Mouse (Mus musculus): ENCODE results near the gene Sema4f. TPM values are rescaled to one million over a fixed set of nuclear protein-coding genes. Genes with fewer than 3 reads are reported as not detected.

Sema4f gene
- polyA plus RNA-seq, 1 experiment from 2014 or later: 3.4 TPM

DNA sequence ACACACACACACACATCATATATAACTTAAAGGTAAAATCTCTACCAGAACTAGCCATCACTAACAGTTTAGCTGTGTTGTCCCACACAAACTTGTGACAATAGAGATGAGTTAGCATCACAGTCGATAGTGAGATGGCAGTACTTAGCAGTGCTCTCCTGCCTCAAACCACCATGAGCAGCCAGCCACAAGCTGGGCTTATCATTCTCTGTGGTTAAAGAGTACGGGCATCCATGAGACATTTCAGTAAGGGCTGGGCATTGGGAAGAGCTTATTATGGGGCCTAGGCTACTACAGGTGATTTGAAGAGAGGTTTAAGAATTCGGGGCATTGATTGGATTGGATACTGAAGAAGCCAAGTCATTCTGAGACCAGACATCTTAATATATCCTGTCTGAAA is 32.6 kb downstream of the Sema4f start:
- no peaks in the 10 kb centered on the region for H3K9me3 ChIP-seq (ENCODE audit: control insufficient read depth, low read length)
- H3K4me2 ChIP-seq (ENCODE audit: low read depth): no peak overlapping the region
- DNase-seq (ENCODE audit: low spot score) (no peak), ATAC-seq (ENCODE audit: insufficient read depth, low FRiP score, low TSS enrichment) (no peak)
- no peaks in the 10 kb centered on the region for H3K27me3 ChIP-seq (ENCODE audit: control insufficient read depth, insufficient read depth, low read length)
- H3K4me3 ChIP-seq (ENCODE audit: low read depth, low read length): no peak overlapping the region
- WGBS: 86% methylated on average over 3 of the region's 3 CpGs
- H3K36me3 ChIP-seq (ENCODE audit: control insufficient read depth, insufficient read depth, low read length): no peaks in the 10 kb centered on the region
- no peak overlapping the region for H3K9ac ChIP-seq (ENCODE audit: low read length)
- no peak overlapping the region for H3K27ac ChIP-seq (ENCODE audit: low read depth, low read length)
- no peaks in the 10 kb centered on the region for H3K4me1 ChIP-seq (ENCODE audit: control insufficient read depth, insufficient read depth, low read length)

DNA sequence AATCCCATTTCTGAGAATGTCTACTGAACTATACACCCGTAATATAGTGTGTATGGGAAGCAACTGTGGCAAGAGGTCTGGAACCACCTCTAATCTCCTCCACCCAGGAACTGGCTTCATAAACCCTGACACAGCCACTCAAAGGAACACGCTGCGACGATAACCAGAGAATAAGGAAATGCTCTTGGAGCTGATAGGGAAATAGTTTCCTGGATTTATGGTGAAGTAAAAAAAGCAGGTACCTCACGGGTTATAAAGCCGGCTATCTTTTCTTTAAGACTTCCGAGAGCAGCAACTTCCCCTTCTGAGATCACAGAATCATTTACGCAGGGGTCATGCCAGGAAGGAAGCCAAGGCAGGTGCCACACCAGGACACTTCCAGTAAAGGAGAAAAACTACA is 37.0 kb downstream of the Sema4f start:
- H3K9ac ChIP-seq (ENCODE audit: low read length): no peak overlapping the region
- H3K9me3 ChIP-seq (ENCODE audit: control insufficient read depth, low read length): no peaks in the 10 kb centered on the region
- WGBS: 82% methylated on average over 8 of the region's 8 CpGs
- H3K27ac ChIP-seq (ENCODE audit: low read depth, low read length): no peak overlapping the region
- ATAC-seq (ENCODE audit: insufficient read depth, low FRiP score, low TSS enrichment) (no peak), DNase-seq (ENCODE audit: low spot score) (no peak)
- H3K4me1 ChIP-seq (ENCODE audit: control insufficient read depth, insufficient read depth, low read length): no peaks in the 10 kb centered on the region
- H3K27me3 ChIP-seq (ENCODE audit: control insufficient read depth, insufficient read depth, low read length): no peaks in the 10 kb centered on the region
- no peak overlapping the region for H3K4me3 ChIP-seq (ENCODE audit: low read depth, low read length)
- no peak overlapping the region for H3K4me2 ChIP-seq (ENCODE audit: low read depth)
- H3K36me3 ChIP-seq (ENCODE audit: control insufficient read depth, insufficient read depth, low read length): no peaks in the 10 kb centered on the region

DNA sequence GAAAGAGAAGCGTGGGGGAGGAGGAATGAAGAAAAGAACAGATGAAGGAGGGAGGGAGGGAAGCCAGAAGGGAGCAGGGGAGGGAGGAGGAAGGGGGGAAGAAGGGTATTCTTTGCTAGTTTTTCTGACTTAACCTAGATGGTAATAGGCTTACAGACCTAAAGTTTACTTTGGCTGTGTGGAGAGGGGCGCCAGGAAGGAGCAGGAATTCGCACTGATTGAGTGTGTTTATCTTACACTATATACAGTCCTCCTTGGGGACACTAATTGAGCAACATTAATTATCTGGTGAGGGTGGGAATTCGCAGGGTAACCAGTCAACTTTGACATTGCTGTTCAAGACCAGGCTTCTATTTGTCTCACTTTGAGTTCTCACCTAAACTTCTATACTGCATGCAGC is 40.8 kb downstream of the Sema4f start:
- 58% methylated on average over 4 of the region's 4 CpGs for WGBS
- Histone ChIP-seq H3K4me2 (ENCODE audit: low read depth) (no peak overlapping the region), H3K4me3 (ENCODE audit: low read depth, low read length) (no peak overlapping the region), H3K27me3 (ENCODE audit: control insufficient read depth, insufficient read depth, low read length) (no peaks in the 10 kb centered on the region), H3K9me3 (ENCODE audit: control insufficient read depth, low read length) (no peaks in the 10 kb centered on the region), H3K27ac (ENCODE audit: low read depth, low read length) (no peak overlapping the region), H3K36me3 (ENCODE audit: control insufficient read depth, insufficient read depth, low read length) (no peaks in the 10 kb centered on the region), H3K4me1 (ENCODE audit: control insufficient read depth, insufficient read depth, low read length) (no peaks in the 10 kb centered on the region), H3K9ac (ENCODE audit: low read length) (no peak overlapping the region)
- no peak for ATAC-seq (ENCODE audit: insufficient read depth, low FRiP score, low TSS enrichment)
- DNase-seq (ENCODE audit: low spot score): no peak

DNA sequence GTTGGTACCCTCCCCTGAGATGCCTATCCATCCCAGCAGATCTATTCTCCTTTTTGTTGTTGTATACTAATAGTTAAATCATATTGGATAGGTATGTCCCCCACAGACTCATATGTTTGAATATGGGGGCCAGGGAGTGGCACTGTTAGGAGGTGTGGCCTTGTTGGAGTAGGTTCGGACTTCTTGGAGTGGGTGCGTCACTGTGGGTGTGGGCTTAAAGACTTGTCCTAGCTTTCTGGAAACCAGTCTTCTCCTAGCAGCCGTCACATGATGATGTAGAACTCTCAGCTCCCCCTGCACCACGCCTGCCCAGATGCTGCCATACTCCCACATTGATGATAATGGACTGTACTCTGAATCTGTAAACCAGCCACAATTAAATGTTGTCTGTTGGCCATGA is 41.3 kb downstream of the Sema4f start:
- H3K4me2 ChIP-seq (ENCODE audit: low read depth): no peak overlapping the region
- H3K4me3 ChIP-seq (ENCODE audit: low read depth, low read length): no peak overlapping the region
- H3K4me1 ChIP-seq (ENCODE audit: control insufficient read depth, insufficient read depth, low read length): no peaks in the 10 kb centered on the region
- DNase-seq (ENCODE audit: low spot score) (no peak), ATAC-seq (ENCODE audit: insufficient read depth, low FRiP score, low TSS enrichment) (no peak)
- no peak overlapping the region for H3K9ac ChIP-seq (ENCODE audit: low read length)
- H3K9me3 ChIP-seq (ENCODE audit: control insufficient read depth, low read length): no peaks in the 10 kb centered on the region
- H3K36me3 ChIP-seq (ENCODE audit: control insufficient read depth, insufficient read depth, low read length): no peaks in the 10 kb centered on the region
- 83% methylated on average over 4 of the region's 4 CpGs for WGBS
- no peak overlapping the region for H3K27ac ChIP-seq (ENCODE audit: low read depth, low read length)
- H3K27me3 ChIP-seq (ENCODE audit: control insufficient read depth, insufficient read depth, low read length): no peaks in the 10 kb centered on the region

DNA sequence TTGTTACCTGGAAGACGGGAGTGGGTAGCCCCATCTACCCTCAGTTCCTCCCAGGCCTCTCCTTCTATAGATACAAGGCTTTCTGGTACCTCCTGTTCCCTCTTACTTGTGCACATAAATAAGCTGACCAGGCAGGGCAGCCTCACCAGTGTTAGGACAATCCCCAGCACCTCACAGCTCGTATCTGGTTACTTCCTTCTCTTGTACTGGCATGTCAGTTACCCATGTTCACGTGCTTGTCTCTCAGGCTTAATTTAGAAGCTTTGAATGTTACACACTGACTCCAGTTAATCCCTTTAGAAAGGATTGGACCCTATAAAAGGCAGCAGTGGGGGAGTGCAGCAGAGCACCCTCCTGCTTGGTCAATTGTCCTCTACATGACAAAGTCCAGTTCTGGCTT is 42.3 kb downstream of the Sema4f start:
- H3K9ac ChIP-seq (ENCODE audit: low read length): no peak overlapping the region
- no peak overlapping the region for H3K4me3 ChIP-seq (ENCODE audit: low read depth, low read length)
- no peak for DNase-seq (ENCODE audit: low spot score)
- H3K27me3 ChIP-seq (ENCODE audit: control insufficient read depth, insufficient read depth, low read length): no peaks in the 10 kb centered on the region
- H3K4me1 ChIP-seq (ENCODE audit: control insufficient read depth, insufficient read depth, low read length): no peaks in the 10 kb centered on the region
- H3K27ac ChIP-seq (ENCODE audit: low read depth, low read length): no peak overlapping the region
- 76% methylated on average over 3 of the region's 3 CpGs for WGBS
- ATAC-seq (ENCODE audit: insufficient read depth, low FRiP score, low TSS enrichment): no peak
- no peaks in the 10 kb centered on the region for H3K36me3 ChIP-seq (ENCODE audit: control insufficient read depth, insufficient read depth, low read length)
- no peaks in the 10 kb centered on the region for H3K9me3 ChIP-seq (ENCODE audit: control insufficient read depth, low read length)
- no peak overlapping the region for H3K4me2 ChIP-seq (ENCODE audit: low read depth)

- DNase-seq (ENCODE audit: low spot score): no peak
- Histone ChIP-seq H3K27ac (ENCODE audit: low read depth, low read length) (no peak overlapping the region), H3K9ac (ENCODE audit: low read length) (no peak overlapping the region), H3K27me3 (ENCODE audit: control insufficient read depth, insufficient read depth, low read length) (no peaks in the 10 kb centered on the region), H3K4me2 (ENCODE audit: low read depth) (no peak overlapping the region), H3K36me3 (ENCODE audit: control insufficient read depth, insufficient read depth, low read length) (no peaks in the 10 kb centered on the region), H3K9me3 (ENCODE audit: control insufficient read depth, low read length) (no peaks in the 10 kb centered on the region), H3K4me3 (ENCODE audit: low read depth, low read length) (no peak overlapping the region), H3K4me1 (ENCODE audit: control insufficient read depth, insufficient read depth, low read length) (no peaks in the 10 kb centered on the region)
- no peak for ATAC-seq (ENCODE audit: insufficient read depth, low FRiP score, low TSS enrichment)
- WGBS: 67% methylated on average over 3 of the region's 3 CpGs
Measured at GRCm38 (mm10) chr6:82893415-82893814, 46.2 kb downstream of the Sema4f start.

DNA sequence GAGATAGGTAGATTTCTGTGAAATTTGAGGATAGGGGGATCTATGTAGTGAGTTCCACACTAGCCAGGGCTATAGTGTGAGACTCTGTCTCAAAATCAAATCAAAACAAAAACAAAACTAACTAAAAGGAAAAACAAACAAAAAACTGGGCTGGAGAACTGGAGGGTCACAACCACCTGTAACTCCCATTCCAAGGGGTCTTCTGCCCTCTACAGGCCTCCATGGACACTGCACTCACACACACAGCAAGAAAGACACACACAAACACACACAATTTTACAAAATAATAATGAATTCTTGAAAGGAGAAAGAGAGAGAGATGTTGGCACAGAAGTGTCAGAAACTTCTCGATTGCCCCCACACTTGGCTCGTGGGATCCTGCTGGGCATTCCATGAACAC is 47.0 kb downstream of the Sema4f start:
- Histone ChIP-seq H3K9ac (ENCODE audit: low read length) (no peak overlapping the region), H3K36me3 (ENCODE audit: control insufficient read depth, insufficient read depth, low read length) (no peaks in the 10 kb centered on the region), H3K27ac (ENCODE audit: low read depth, low read length) (no peak overlapping the region), H3K4me3 (ENCODE audit: low read depth, low read length) (no peak overlapping the region), H3K27me3 (ENCODE audit: control insufficient read depth, insufficient read depth, low read length) (no peaks in the 10 kb centered on the region), H3K9me3 (ENCODE audit: control insufficient read depth, low read length) (no peaks in the 10 kb centered on the region), H3K4me1 (ENCODE audit: control insufficient read depth, insufficient read depth, low read length) (no peaks in the 10 kb centered on the region), H3K4me2 (ENCODE audit: low read depth) (no peak overlapping the region)
- no peak for ATAC-seq (ENCODE audit: insufficient read depth, low FRiP score, low TSS enrichment)
- no peak for DNase-seq (ENCODE audit: low spot score)
- WGBS: 81% methylated on average over 2 of the region's 2 CpGs

GRCm38 (mm10) chr6:82891488-82891887 is 48.1 kb downstream of the Sema4f start:
- Histone ChIP-seq H3K9me3 (ENCODE audit: control insufficient read depth, low read length) (no peaks in the 10 kb centered on the region), H3K4me3 (ENCODE audit: low read depth, low read length) (no peak overlapping the region), H3K27me3 (ENCODE audit: control insufficient read depth, insufficient read depth, low read length) (no peaks in the 10 kb centered on the region), H3K4me1 (ENCODE audit: control insufficient read depth, insufficient read depth, low read length) (no peaks in the 10 kb centered on the region), H3K36me3 (ENCODE audit: control insufficient read depth, insufficient read depth, low read length) (no peaks in the 10 kb centered on the region), H3K27ac (ENCODE audit: low read depth, low read length) (no peak overlapping the region), H3K9ac (ENCODE audit: low read length) (no peak overlapping the region), H3K4me2 (ENCODE audit: low read depth) (no peak overlapping the region)
- ATAC-seq (ENCODE audit: insufficient read depth, low FRiP score, low TSS enrichment) (no peak), DNase-seq (ENCODE audit: low spot score) (no peak)
- 46% methylated on average over 6 of the region's 6 CpGs for WGBS

DNA sequence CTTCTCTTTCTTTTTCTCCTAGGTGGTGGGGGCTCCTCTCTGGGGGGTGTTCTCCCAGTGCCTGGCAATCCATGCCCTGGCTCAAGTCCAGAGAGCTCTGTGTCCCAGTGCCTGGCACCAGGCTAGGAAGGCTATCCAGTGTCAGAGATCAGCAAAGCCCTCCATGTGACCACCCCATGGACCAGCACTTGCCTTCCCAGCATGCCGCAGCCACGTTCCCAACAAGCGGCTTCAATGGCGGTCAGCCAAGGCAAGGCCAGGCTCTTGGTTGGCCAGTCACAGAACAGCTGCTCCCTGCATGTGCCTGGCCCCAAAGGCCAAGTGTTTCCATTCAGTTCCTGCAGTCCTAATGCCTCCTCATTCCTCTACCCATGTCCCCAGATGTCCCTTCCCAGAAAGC is 53.2 kb downstream of the Sema4f start:
- Histone ChIP-seq H3K4me3 (ENCODE audit: low read depth, low read length) (no peak overlapping the region), H3K27ac (ENCODE audit: low read depth, low read length) (no peak overlapping the region), H3K36me3 (ENCODE audit: control insufficient read depth, insufficient read depth, low read length) (no peaks in the 10 kb centered on the region), H3K27me3 (ENCODE audit: control insufficient read depth, insufficient read depth, low read length) (no peaks in the 10 kb centered on the region), H3K4me1 (ENCODE audit: control insufficient read depth, insufficient read depth, low read length) (no peaks in the 10 kb centered on the region), H3K9ac (ENCODE audit: low read length) (no peak overlapping the region), H3K4me2 (ENCODE audit: low read depth) (no peak overlapping the region), H3K9me3 (ENCODE audit: control insufficient read depth, low read length) (no peaks in the 10 kb centered on the region)
- DNase-seq (ENCODE audit: low spot score) (no peak), ATAC-seq (ENCODE audit: insufficient read depth, low FRiP score, low TSS enrichment) (no peak)
- WGBS: 92% methylated on average over 4 of the region's 4 CpGs
